Mouse (Mus musculus): ENCODE results near the gene Zmat5.

Gene Zmat5

GRCm38 (mm10) chr11:4704072-4704964 is at the start of gene Zmat5, which contains the start of gene Uqcr10:
TSS of gene Zmat5 (plus strand) at chr11:4704678.
TSS of gene Uqcr10 (minus strand) at chr11:4704342.
- DNase-seq: peak; percentile 91

- DNase-seq: no peak
Measured at GRCm38 (mm10) chr11:4659818-4660217, 44.7 kb upstream of the Zmat5 start.

- no peak for DNase-seq
Measured at GRCm38 (mm10) chr11:4660309-4661025, 44.0 kb upstream of the Zmat5 start.

- DNase-seq: no peak
Measured at GRCm38 (mm10) chr11:4661324-4661723, 43.2 kb upstream of the Zmat5 start.

- peak; percentile 62 for DNase-seq
Measured at GRCm38 (mm10) chr11:4661871-4662495, 42.5 kb upstream of the Zmat5 start.

- no peak for DNase-seq
Measured at GRCm38 (mm10) chr11:4662496-4662878, 42.0 kb upstream of the Zmat5 start.

- no peak for DNase-seq
Measured at GRCm38 (mm10) chr11:4671736-4672135, 32.7 kb upstream of the Zmat5 start.

GRCm38 (mm10) chr11:4674593-4674992 is 29.9 kb upstream of the Zmat5 start:
- no peak for DNase-seq

GRCm38 (mm10) chr11:4675126-4675562 is 29.3 kb upstream of the Zmat5 start:
- DNase-seq: no peak

GRCm38 (mm10) chr11:4675693-4676092 is 28.8 kb upstream of the Zmat5 start:
- DNase-seq: no peak

GRCm38 (mm10) chr11:4677250-4677872 is 27.1 kb upstream of the Zmat5 start:
- DNase-seq: no peak

- DNase-seq: no peak
Measured at GRCm38 (mm10) chr11:4678700-4679440, 25.6 kb upstream of the Zmat5 start.

- DNase-seq: no peak
Measured at GRCm38 (mm10) chr11:4679441-4679832, 25.0 kb upstream of the Zmat5 start.

- DNase-seq: no peak
Measured at GRCm38 (mm10) chr11:4680126-4680525, 24.4 kb upstream of the Zmat5 start.

GRCm38 (mm10) chr11:4683516-4683915 is 21.0 kb upstream of the Zmat5 start:
- DNase-seq: no peak

- no peak for DNase-seq
Measured at GRCm38 (mm10) chr11:4684186-4684585, 20.3 kb upstream of the Zmat5 start.

- DNase-seq: no peak
Measured at GRCm38 (mm10) chr11:4685071-4685470, 19.4 kb upstream of the Zmat5 start.

- no peak for DNase-seq
Measured at GRCm38 (mm10) chr11:4685510-4685909, 19.0 kb upstream of the Zmat5 start.

- DNase-seq: no peak
Measured at GRCm38 (mm10) chr11:4687027-4687426, 17.5 kb upstream of the Zmat5 start.

GRCm38 (mm10) chr11:4687874-4688273 is 16.6 kb upstream of the Zmat5 start:
- no peak for DNase-seq

- no peak for DNase-seq
Measured at GRCm38 (mm10) chr11:4688632-4689380, 15.7 kb upstream of the Zmat5 start.

GRCm38 (mm10) chr11:4690353-4690752 is 14.1 kb upstream of the Zmat5 start:
- no peak for DNase-seq

Measured in cerebellum, adult 11-12 months (tissue).